Mouse (Mus musculus) midbrain, embryonic 10.5 days (tissue): ENCODE measurements around the gene Dexi. TPM values are rescaled to one million over a fixed set of nuclear protein-coding genes. Genes with fewer than 3 reads are reported as not detected.

Experiments
- DNase-seq: peaks from one replicate; pipeline ENCODE4 v3.0.0-alpha.2; 2017; ENCODE audit warnings: low spot score
- H3K27ac ChIP-seq: fragments of 300-500 bp; sonication (generic); replicated peaks from 2 replicates; pipeline ENCODE4 v1.5.1; 2016; ENCODE audit warnings: mild to moderate bottlenecking
- H3K27me3 ChIP-seq: fragments of 300-500 bp; sonication (generic); 2 replicates; pipeline ENCODE4 v1.6.1; 2016; ENCODE audit warnings: low read depth, mild to moderate bottlenecking; ENCODE audit not compliant: poor library complexity, severe bottlenecking
- H3K36me3 ChIP-seq: fragments of 300-500 bp; sonication (generic); 2 replicates; pipeline ENCODE4 v1.6.1; 2016; ENCODE audit warnings: mild to moderate bottlenecking, moderate library complexity
- H3K4me1 ChIP-seq: fragments of 300-500 bp; sonication (generic); 2 replicates; pipeline ENCODE4 v1.6.1; 2016
- H3K4me3 ChIP-seq: fragments of 300-500 bp; sonication (generic); 2 replicates; pipeline ENCODE4 v1.5.1; 2016; ENCODE audit warnings: mild to moderate bottlenecking, moderate library complexity
- H3K9me3 ChIP-seq: fragments of 300-500 bp; sonication (generic); replicated peaks from 2 replicates; pipeline ENCODE4 v1.6.1; 2016; ENCODE audit warnings: mild to moderate bottlenecking
- WGBS: fragments of 180-500 bp; shearing (Covaris S2); methylation state at CpG from one replicate; pipeline ENCODE4 v1.1.7; 2016; 5-methylcytosine and 5-hydroxymethylcytosine counted together
- polyA plus RNA-seq: library from polyadenylated mRNA; unstranded; fragments of >200 nt; fragmentation: Nextera tagmentation; extraction: Ambion mirVana; gene quantifications from 2 replicates; pipeline ENCODE4 v1.2.1, GENCODE M21; 2016

Dexi gene
- polyA plus RNA-seq, 1 experiment from 2014 or later: 15.6 TPM

DNA sequence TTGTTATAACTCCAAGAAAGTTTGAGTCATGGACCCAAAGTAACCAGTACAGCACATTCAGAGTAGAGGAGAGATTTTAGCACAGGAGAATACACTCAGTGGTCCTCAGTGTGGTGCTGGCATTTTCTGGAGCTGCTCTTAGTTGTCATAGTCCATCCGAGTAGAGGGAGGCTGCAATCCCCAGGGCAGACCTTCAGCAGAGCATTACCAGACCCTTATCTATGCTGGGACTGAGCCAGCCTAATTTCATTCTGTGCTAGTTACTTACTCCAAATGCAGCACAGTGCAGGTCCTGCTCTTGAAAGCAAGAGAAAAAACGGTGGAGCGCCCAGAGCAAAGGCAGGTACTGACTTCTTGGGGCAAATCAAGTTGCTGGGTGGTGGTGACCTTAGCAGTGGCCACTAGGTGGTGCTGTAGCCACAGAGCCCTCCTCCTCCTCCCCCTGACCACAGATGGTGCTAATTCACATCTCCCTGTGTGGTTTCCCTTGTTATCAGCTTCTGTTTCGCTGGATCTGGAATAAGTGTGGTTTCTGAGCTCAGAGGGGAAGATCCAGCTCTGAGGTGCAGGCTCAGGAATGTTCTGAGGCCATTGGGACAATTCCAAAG is 22.5 kb upstream of the Dexi start:
- Histone ChIP-seq H3K27me3 (no peaks in the 10 kb centered on the region), H3K4me1 (peaks cover 6% of the 10 kb centered on the region), H3K4me3 (no peak overlapping the region), H3K9me3 (no peaks in the 10 kb centered on the region), H3K27ac (no peak overlapping the region), H3K36me3 (peaks cover 34% of the 10 kb centered on the region)
- DNase-seq: peak; percentile 70
- 39% methylated on average over 4 of the region's 4 CpGs for WGBS

DNA sequence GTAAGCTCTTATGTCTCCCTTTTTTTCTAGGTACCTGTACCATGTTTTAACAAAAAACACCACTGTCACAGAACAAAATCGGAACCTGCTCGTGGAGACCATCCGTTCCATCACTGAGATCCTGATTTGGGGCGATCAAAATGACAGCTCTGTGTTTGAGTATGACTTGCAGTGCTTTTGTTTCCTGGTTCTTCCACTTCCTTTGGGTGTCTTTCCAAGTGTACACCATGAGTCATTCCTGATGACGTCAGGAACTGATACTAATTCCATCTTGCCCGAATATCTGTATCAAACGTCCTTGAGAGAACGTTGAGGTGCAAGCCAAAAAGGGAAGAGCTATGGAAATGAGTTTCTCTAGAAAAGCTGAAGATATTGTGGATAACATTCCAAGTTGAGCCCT is 17.1 kb upstream of the Dexi start:
- no peaks in the 10 kb centered on the region for H3K4me1 ChIP-seq
- H3K27ac ChIP-seq: no peak overlapping the region
- no peaks in the 10 kb centered on the region for H3K9me3 ChIP-seq
- no peaks in the 10 kb centered on the region for H3K27me3 ChIP-seq
- DNase-seq: no peak
- H3K4me3 ChIP-seq: no peak overlapping the region
- H3K36me3 ChIP-seq: peaks cover 20% of the 10 kb centered on the region; the same call in 1 of the 2 replicates
- 95% methylated on average over 8 of the region's 8 CpGs for WGBS

DNA sequence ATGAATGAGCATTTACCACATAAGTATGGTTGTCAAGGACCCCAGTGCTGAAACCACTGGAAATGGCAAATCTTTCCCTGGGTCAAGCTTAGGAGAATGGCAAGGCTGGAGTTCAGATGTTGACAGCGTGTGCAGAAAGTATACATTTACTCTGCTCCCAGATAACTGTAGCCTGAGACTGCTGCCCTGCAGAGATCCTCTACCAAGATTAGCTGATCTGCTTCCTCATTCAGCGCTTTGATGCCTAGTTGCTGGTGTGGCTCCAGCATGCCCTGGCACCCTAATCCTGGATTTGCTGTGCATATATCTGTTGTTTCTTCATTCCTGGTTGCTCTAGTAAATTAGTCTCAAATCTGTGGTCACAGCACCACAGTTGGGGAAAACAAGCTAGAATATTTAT is 11.0 kb upstream of the Dexi start:
- Histone ChIP-seq H3K36me3 (no peaks in the 10 kb centered on the region), H3K4me3 (no peak overlapping the region), H3K9me3 (no peaks in the 10 kb centered on the region), H3K27ac (no peak overlapping the region), H3K4me1 (no peaks in the 10 kb centered on the region), H3K27me3 (no peaks in the 10 kb centered on the region)
- DNase-seq: no peak
- WGBS: 94% methylated on average over 2 of the region's 2 CpGs

DNA sequence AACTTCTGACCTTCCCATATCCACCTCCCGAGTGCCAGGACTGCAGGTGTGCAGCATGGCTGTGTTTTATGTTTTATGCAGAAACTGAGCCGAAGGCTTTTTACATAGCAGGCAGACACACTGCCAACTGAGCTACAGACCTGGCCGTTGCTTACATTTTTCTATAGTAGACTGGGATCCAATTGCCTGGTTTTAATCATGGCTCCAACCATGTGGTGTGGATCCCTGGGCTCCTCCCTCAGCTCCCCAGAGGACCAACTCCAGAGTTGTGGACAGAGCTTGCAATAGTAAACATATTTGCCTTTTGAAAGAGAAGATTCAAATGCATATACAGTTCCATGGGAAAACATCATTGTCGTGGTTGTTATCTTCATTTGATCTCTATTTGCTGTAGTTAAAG is 8.7 kb upstream of the Dexi start:
- WGBS: 91% methylated on average over 4 of the region's 4 CpGs
- DNase-seq: no peak
- no peaks in the 10 kb centered on the region for H3K36me3 ChIP-seq
- no peaks in the 10 kb centered on the region for H3K27me3 ChIP-seq
- H3K27ac ChIP-seq: no peak overlapping the region
- no peaks in the 10 kb centered on the region for H3K9me3 ChIP-seq
- peaks cover 5% of the 10 kb centered on the region for H3K4me1 ChIP-seq
- H3K4me3 ChIP-seq: no peak overlapping the region

DNA sequence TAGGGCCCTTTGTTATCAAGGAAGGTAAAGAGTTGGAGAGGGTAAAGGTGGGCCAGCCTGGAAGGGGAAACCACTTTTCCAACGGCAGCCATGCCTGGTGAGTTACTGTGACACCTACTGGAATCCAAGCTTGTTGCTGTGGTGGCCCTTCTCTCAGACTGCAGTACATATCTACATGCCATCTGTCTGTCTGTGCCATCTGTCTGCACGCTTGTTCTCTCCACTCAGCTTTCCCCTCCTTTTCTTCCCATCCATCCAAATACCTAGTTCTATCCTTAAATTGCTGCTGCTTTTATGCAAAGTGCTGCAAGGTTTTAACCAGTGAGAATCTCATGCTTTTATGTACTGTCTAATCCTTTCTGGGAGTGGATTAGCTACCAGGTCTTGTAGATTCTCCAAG is 6.7 kb upstream of the Dexi start:
- H3K36me3 ChIP-seq: no peaks in the 10 kb centered on the region
- H3K27me3 ChIP-seq: no peaks in the 10 kb centered on the region
- no peaks in the 10 kb centered on the region for H3K9me3 ChIP-seq
- no peak for DNase-seq
- H3K4me1 ChIP-seq: peaks cover 18% of the 10 kb centered on the region
- 81% methylated on average over 2 of the region's 2 CpGs for WGBS
- no peak overlapping the region for H3K4me3 ChIP-seq
- no peak overlapping the region for H3K27ac ChIP-seq

DNA sequence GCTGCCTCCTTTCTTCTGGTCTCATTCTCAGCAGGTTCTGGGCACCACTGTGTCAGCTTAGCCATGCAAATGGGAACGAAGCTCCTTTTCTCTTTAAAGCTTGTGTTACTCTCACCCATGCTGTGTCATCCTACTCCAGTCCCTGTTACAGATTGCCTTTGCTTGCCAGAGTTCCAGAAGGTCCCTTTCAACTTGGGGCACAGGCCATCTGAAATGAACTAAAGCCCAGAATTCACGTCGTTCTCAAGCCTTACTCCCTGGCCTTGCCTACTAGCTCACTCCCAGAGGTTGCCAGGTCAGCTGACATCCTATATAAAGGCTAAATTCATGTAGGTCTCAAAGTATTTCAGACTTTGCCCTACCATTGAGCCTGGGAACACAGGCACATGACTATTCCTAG is 6.1 kb upstream of the Dexi start:
- no peaks in the 10 kb centered on the region for H3K9me3 ChIP-seq
- no peak for DNase-seq
- no peak overlapping the region for H3K27ac ChIP-seq
- peaks cover 19% of the 10 kb centered on the region for H3K4me1 ChIP-seq
- H3K36me3 ChIP-seq: no peaks in the 10 kb centered on the region
- no peaks in the 10 kb centered on the region for H3K27me3 ChIP-seq
- 65% methylated on average over 3 of the region's 3 CpGs for WGBS
- no peak overlapping the region for H3K4me3 ChIP-seq

DNA sequence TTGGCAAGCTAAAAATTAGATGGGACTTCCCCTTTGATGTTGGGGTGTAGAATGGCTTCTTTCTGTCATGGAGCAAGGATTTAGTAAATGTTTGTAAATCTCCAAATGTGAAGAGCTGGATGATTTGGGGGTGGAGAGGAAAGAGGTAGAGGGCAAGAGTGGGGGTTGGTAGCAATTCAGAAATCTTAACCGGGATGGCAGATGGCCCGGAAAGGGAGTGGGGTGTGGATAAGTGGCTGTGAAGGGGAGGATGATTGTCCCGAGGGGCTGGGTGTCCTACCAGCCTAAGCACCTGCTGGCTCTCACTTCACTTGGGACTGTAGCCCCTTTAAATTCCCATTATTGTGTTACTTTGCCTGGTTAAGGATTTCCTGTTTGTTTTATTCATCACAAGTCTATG is 4.0 kb upstream of the Dexi start:
- Histone ChIP-seq H3K27ac (no peak overlapping the region), H3K4me1 (peaks cover 24% of the 10 kb centered on the region), H3K27me3 (no peaks in the 10 kb centered on the region), H3K4me3 (no peak overlapping the region), H3K36me3 (no peaks in the 10 kb centered on the region), H3K9me3 (no peaks in the 10 kb centered on the region)
- 62% methylated on average over 3 of the region's 3 CpGs for WGBS
- DNase-seq: no peak

DNA sequence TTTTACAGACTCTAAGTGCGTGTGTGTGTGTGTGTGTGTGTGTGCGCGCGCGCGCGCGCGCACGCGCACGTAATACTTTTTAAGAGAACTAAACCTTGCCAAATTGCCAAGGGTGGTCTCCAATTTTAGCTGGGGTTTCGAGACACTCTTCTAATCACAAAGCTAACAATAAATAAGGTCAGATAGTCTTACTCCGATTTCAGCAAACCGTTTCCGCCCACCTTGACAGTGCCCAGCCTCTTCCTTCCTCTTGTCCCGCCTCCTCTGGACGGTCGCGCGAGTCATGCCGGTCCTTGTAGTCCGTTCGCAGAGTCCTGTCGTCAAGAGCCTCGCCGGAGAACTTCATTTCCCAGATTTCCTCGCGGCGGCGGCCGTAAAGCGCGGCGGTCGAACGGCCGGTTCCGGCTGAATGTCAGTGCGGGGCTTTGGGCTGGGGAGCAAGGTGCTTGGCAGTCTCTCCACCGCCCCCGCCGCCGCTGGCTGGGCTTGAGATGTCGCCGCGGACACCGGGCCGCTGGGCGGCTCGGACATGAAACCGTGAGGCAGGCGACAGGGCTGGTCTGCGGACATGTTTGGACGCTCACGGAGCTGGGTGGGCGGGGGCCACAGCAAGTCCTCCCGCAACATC is 2.3 kb upstream of the Dexi start, which contains the start of gene Clec16a:
Gene Clec16a (plus strand): TSS at position 345 of the 628 bp plus-strand sequence.
- H3K36me3 ChIP-seq: no peaks in the 10 kb centered on the region
- no peaks in the 10 kb centered on the region for H3K9me3 ChIP-seq
- peak within 1 kb of the TSS; percentile 80 for H3K27ac ChIP-seq
- peak; percentile 96 for DNase-seq
- H3K27me3 ChIP-seq: no peaks in the 10 kb centered on the region
- H3K4me1 ChIP-seq: peaks cover 41% of the 10 kb centered on the region
- WGBS: under 1% methylated on average over 58 of the region's 58 CpGs
- peak within 1 kb of the TSS; percentile 89 for H3K4me3 ChIP-seq

DNA sequence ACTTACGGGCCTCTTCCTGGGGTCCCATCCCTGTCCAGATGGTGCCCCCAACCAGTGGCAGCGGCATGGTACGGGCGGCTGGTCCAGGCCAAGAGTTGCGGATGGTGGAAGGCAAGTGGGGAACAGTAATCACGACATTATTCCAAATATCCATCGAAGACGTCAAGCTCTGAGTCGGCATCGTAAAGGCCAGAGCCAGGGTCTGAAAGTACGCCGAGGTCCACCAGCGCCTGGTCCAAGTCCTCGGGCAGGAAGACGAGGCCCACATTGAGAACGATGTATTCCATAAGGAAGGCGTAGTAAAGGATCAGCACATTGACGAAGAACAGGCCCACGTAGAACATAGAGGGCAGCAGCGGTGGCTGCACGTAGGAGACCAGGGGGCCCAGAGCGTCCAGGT is 588 bp downstream of the Dexi start:
- no peaks in the 10 kb centered on the region for H3K27me3 ChIP-seq
- peak overlapping the region; percentile 81 for H3K4me3 ChIP-seq
- H3K36me3 ChIP-seq: 0 out of 2 replicates have a peak, but pooled peaks cover 4% of the 10 kb centered on the region
- no peaks in the 10 kb centered on the region for H3K9me3 ChIP-seq
- peak overlapping the region; percentile 94 for H3K27ac ChIP-seq
- WGBS: 5% methylated on average over 22 of the region's 22 CpGs
- peaks cover 55% of the 10 kb centered on the region for H3K4me1 ChIP-seq
- DNase-seq: no peak

DNA sequence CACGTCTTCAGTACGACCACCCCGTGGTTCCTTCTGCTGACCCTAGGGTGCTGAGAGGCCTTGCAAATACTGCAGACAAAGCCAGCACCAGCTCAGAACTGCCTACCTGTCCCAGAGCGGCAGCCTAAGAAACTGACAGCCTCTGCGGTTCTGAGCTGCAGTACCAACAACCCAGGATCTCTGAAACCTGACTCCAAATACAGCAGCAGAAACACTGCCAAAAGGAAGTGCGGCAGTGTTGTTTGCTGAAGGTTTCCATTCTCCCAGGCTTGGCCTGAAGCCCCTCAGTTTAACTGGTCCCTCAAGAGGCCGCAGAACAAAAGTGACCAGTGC is 1.3 kb downstream of the Dexi start:
- WGBS: 49% methylated on average over 7 of the region's 7 CpGs
- Histone ChIP-seq H3K27ac (peak overlapping the region; percentile 5; the same call in 1 of the 2 replicates), H3K27me3 (no peaks in the 10 kb centered on the region), H3K36me3 (0 out of 2 replicates have a peak, but pooled peaks cover 4% of the 10 kb centered on the region), H3K4me1 (peaks cover 50% of the 10 kb centered on the region), H3K9me3 (no peaks in the 10 kb centered on the region), H3K4me3 (peak overlapping the region; percentile 81)
- peak; percentile 14 for DNase-seq

DNA sequence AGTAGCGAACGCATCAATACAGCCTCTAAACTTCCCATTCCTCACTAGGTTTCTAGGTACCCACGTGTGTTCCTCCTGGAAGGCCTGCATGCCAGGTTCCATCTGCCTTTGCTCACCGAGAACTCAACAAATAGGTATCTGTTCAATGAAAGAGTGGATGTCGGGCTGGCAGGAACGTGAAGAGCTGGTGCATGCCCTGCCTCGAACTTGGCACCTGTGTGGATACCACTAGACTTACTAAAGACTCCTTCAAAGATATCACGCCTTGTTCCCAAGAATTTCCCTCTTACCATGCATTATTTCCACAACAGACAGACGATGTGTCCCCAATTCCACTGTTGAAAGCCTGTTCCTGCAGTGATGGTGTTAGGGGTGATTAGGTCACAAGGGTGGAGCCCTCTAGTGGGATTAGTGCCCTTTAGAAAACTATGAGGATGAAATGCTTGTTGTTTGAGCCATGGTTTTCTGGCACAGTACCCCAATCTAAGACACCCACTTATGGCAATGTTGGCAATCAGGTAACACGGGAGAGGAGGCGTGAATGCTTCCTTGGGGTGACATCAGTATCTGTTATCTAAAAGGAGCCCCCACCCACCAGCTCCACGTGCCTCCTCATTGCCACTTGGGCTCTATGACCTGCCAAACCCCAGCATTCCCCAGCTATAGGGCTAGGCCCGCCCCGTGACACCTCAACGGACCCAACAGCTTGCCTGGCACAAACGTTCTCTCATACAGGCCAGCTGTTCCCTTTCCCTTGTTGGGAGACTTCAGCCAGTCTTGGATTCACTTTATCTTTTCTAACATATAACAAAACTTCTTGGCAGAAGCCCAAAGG is 1.9 kb downstream of the Dexi start:
- DNase-seq: no peak
- no peaks in the 10 kb centered on the region for H3K27me3 ChIP-seq

DNA sequence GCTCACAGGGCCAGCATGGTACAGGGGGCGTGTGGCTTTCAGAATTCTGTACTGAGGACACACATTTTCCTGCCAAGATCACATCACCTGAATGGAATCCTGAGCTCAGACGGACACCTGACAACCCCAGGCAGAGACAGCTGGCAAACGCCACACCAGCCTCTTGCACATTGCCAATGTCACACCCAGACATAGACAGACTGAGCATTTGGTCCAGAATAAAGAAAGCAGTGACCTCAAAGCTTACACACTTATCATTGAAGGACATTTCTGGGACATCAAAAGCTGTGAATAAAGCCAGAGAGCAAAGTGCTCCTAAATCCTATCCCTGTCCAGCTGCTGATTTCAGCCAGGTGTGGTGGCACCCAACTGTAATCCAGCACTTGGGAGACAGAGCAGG is 5.9 kb downstream of the Dexi start:
- no peak for DNase-seq
- 79% methylated on average over 3 of the region's 3 CpGs for WGBS
- no peaks in the 10 kb centered on the region for H3K9me3 ChIP-seq
- peaks cover 21% of the 10 kb centered on the region for H3K36me3 ChIP-seq
- H3K4me1 ChIP-seq: peaks cover 32% of the 10 kb centered on the region
- no peak overlapping the region for H3K4me3 ChIP-seq
- no peak overlapping the region for H3K27ac ChIP-seq
- H3K27me3 ChIP-seq: no peaks in the 10 kb centered on the region

More for the DNA sequence above, 1.9 kb downstream of the Dexi start:
- Histone ChIP-seq H3K36me3 (0 out of 2 replicates have a peak, but pooled peaks cover 4% of the 10 kb centered on the region), H3K4me1 (peaks cover 44% of the 10 kb centered on the region), H3K9me3 (no peaks in the 10 kb centered on the region), H3K4me3 (peak overlapping the region; percentile 81), H3K27ac (no peak overlapping the region)
- WGBS: 79% methylated on average over 16 of the region's 16 CpGs

DNA sequence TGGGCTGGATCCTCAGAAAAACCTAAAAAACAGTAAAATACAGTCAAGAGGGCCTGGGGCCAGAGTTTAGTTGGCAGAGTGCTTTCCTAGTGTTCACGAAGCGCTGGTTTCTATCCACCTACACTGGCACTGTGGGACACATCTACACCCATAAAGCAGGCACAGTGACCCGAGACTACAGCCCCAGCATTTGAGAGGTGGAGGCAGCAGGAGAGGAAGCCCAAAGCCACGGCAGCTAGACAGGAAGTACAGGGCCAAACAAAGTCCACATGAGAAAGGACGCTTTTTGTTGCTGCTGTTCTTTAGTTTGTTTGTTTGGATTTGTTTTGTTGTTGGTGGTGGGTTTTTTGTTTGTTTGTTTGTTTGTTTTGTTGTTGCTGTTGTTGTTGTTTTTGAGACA is 6.5 kb downstream of the Dexi start:
- no peak overlapping the region for H3K27ac ChIP-seq
- peaks cover 26% of the 10 kb centered on the region for H3K4me1 ChIP-seq
- DNase-seq: no peak
- no peaks in the 10 kb centered on the region for H3K9me3 ChIP-seq
- H3K4me3 ChIP-seq: no peak overlapping the region
- 86% methylated on average over 5 of the region's 5 CpGs for WGBS
- no peaks in the 10 kb centered on the region for H3K27me3 ChIP-seq
- peaks cover 27% of the 10 kb centered on the region for H3K36me3 ChIP-seq
